Mouse (Mus musculus) embryonic facial prominence, embryonic 11.5 days (tissue): ENCODE measurements around the gene Cnot1. TPM values are rescaled to one million over a fixed set of nuclear protein-coding genes. Genes with fewer than 3 reads are reported as not detected.

Source experiments
- ATAC-seq: fragments of 200-750 bp; cut with Nextera tagmentation; replicated peaks from 2 replicates; pipeline ENCODE4 v1.8.0; 2017; ENCODE audit warnings: low read depth; ENCODE audit not compliant: insufficient number of reproducible peaks, low FRiP score, low TSS enrichment
- DNase-seq: peaks from one replicate; pipeline ENCODE4 v3.0.0-alpha.2; 2015; ENCODE audit warnings: low spot score
- H3K27ac ChIP-seq: fragments of 300-500 bp; sonication (generic); replicated peaks from 2 replicates; pipeline ENCODE4 v1.5.1; 2014; ENCODE audit warnings: mild to moderate bottlenecking, low read depth, low read length, control low read depth
- H3K27me3 ChIP-seq: fragments of 300-500 bp; sonication (generic); 2 replicates; pipeline ENCODE4 v1.6.1; 2014; ENCODE audit warnings: mild to moderate bottlenecking, low read length, moderate library complexity, mixed read lengths; ENCODE audit not compliant: control insufficient read depth, insufficient read depth
- H3K36me3 ChIP-seq: fragments of 300-500 bp; sonication (generic); replicated peaks from 2 replicates; pipeline ENCODE4 v1.6.1; 2014; ENCODE audit warnings: low read depth, mild to moderate bottlenecking, low read length, moderate library complexity, mixed read lengths; ENCODE audit not compliant: control insufficient read depth, insufficient read depth
- H3K4me1 ChIP-seq: fragments of 300-500 bp; sonication (generic); 2 replicates; pipeline ENCODE4 v1.6.1; 2014; ENCODE audit warnings: low read length, mixed read lengths; ENCODE audit not compliant: control insufficient read depth, insufficient read depth
- H3K4me2 ChIP-seq: fragments of 300-500 bp; sonication (generic); 2 replicates; pipeline ENCODE4 v1.6.1; 2014; ENCODE audit warnings: low read depth, mild to moderate bottlenecking, control low read depth, low read length, moderate library complexity
- H3K4me3 ChIP-seq: fragments of 300-500 bp; sonication (generic); 2 replicates; pipeline ENCODE4 v1.5.1; 2014; ENCODE audit warnings: low read depth, low read length, control low read depth
- H3K9ac ChIP-seq: fragments of 300-500 bp; sonication (generic); replicated peaks from 2 replicates; pipeline ENCODE4 v1.6.1; 2014; ENCODE audit warnings: mild to moderate bottlenecking, control low read depth, low read length
- H3K9me3 ChIP-seq: fragments of 300-500 bp; sonication (generic); replicated peaks from 2 replicates; pipeline ENCODE4 v1.6.1; 2016; ENCODE audit warnings: mild to moderate bottlenecking, low read length, inconsistent platforms, mixed read lengths; ENCODE audit not compliant: control insufficient read depth
- WGBS: fragments of 180-500 bp; shearing (Covaris S2); extraction: QIAGEN DNeasy Blood & Tissue Kit; methylation state at CpG from one replicate; pipeline ENCODE4 v1.1.7; 2014; 5-methylcytosine and 5-hydroxymethylcytosine counted together
- polyA plus RNA-seq: library from polyadenylated mRNA; unstranded; fragments of >200 nt; fragmentation: Nextera tagmentation; extraction: Ambion mirVana; gene quantifications from 2 replicates; pipeline ENCODE4 v1.2.1, GENCODE M21; 2014

The Cnot1 gene
- polyA plus RNA-seq, 1 experiment from 2014 or later, result 119 TPM

- no peaks in the 10 kb centered on the region for H3K9me3 ChIP-seq
- H3K4me1 ChIP-seq, result no peaks in the 10 kb centered on the region
- WGBS, result 80% methylated on average over 5 of the region's 5 CpGs
- no peak overlapping the region for H3K4me2 ChIP-seq
- no peak overlapping the region for H3K4me3 ChIP-seq
- H3K9ac ChIP-seq, result no peak overlapping the region
- H3K27ac ChIP-seq, result no peak overlapping the region
- no peak for ATAC-seq
- no peak for DNase-seq
- no peaks in the 10 kb centered on the region for H3K36me3 ChIP-seq
- H3K27me3 ChIP-seq, result no peaks in the 10 kb centered on the region
These were observed 1.9 kb upstream of the Cnot1 start for GRCm38 (mm10) chr8:95809116-95809515.

- no peak overlapping the region for H3K27ac ChIP-seq
- ATAC-seq, result no peak
- no peak overlapping the region for H3K9ac ChIP-seq
- no peaks in the 10 kb centered on the region for H3K4me1 ChIP-seq
- H3K4me2 ChIP-seq, result no peak overlapping the region
- no peaks in the 10 kb centered on the region for H3K9me3 ChIP-seq
- no peak for DNase-seq
- no peak overlapping the region for H3K4me3 ChIP-seq
- WGBS, result 82% methylated on average over 4 of the region's 4 CpGs
- H3K27me3 ChIP-seq, result no peaks in the 10 kb centered on the region
- H3K36me3 ChIP-seq, result no peaks in the 10 kb centered on the region
These were observed 1.4 kb upstream of the Cnot1 start for GRCm38 (mm10) chr8:95808631-95809030.

GRCm38 (mm10) chr8:95807861-95808260 is 597 bp upstream of the Cnot1 start:
- WGBS, result under 1% methylated on average over 20 of the region's 20 CpGs
- Histone ChIP-seq H3K9me3 (no peaks in the 10 kb centered on the region), H3K36me3 (no peaks in the 10 kb centered on the region), H3K4me2 (peak overlapping the region; percentile 45), H3K4me1 (no peaks in the 10 kb centered on the region), H3K9ac (peak overlapping the region; percentile 35), H3K4me3 (peak overlapping the region; percentile 99), H3K27ac (peak overlapping the region; percentile 69; the same call in 1 of the 2 replicates), H3K27me3 (no peaks in the 10 kb centered on the region)
- DNase-seq (peak; percentile 95), ATAC-seq (peak; percentile 92)

GRCm38 (mm10) chr8:95806461-95807191 is 638 bp downstream of the Cnot1 start:
- DNase-seq, result peak; percentile 47
- ATAC-seq, result 0 out of 2 replicates have a peak, but pooled peaks have one; percentile 0
- under 1% methylated on average over 51 of the region's 69 CpGs for WGBS
- Histone ChIP-seq H3K27me3 (no peaks in the 10 kb centered on the region), H3K4me1 (no peaks in the 10 kb centered on the region), H3K27ac (peak overlapping the region; percentile 90), H3K9ac (peak overlapping the region; percentile 98), H3K4me3 (peak overlapping the region; percentile 99), H3K36me3 (no peaks in the 10 kb centered on the region), H3K4me2 (peak overlapping the region; percentile 69), H3K9me3 (no peaks in the 10 kb centered on the region)

GRCm38 (mm10) chr8:95805482-95805881 is 1.8 kb downstream of the Cnot1 start:
- no peaks in the 10 kb centered on the region for H3K36me3 ChIP-seq
- 66% methylated on average over 2 of the region's 2 CpGs for WGBS
- H3K4me2 ChIP-seq, result peak overlapping the region; percentile 69
- peak overlapping the region; percentile 99; the same call in 1 of the 2 replicates for H3K4me3 ChIP-seq
- DNase-seq (no peak), ATAC-seq (no peak)
- no peaks in the 10 kb centered on the region for H3K9me3 ChIP-seq
- H3K27ac ChIP-seq, result no peak overlapping the region
- H3K4me1 ChIP-seq, result no peaks in the 10 kb centered on the region
- peak overlapping the region; percentile 98 for H3K9ac ChIP-seq
- H3K27me3 ChIP-seq, result no peaks in the 10 kb centered on the region

- Histone ChIP-seq H3K9me3 (no peaks in the 10 kb centered on the region), H3K4me1 (no peaks in the 10 kb centered on the region), H3K9ac (no peak overlapping the region), H3K4me3 (no peak overlapping the region), H3K27ac (no peak overlapping the region), H3K36me3 (no peaks in the 10 kb centered on the region), H3K27me3 (no peaks in the 10 kb centered on the region), H3K4me2 (no peak overlapping the region)
- DNase-seq (no peak), ATAC-seq (no peak)
- 86% methylated on average over 8 of the region's 8 CpGs for WGBS
These were observed 5.0 kb downstream of the Cnot1 start for GRCm38 (mm10) chr8:95802231-95802630.

- ATAC-seq (no peak), DNase-seq (no peak)
- H3K9ac ChIP-seq, result no peak overlapping the region
- H3K36me3 ChIP-seq, result no peaks in the 10 kb centered on the region
- H3K27me3 ChIP-seq, result no peaks in the 10 kb centered on the region
- H3K4me1 ChIP-seq, result no peaks in the 10 kb centered on the region
- 79% methylated on average over 1 of the region's 1 CpGs for WGBS
- no peaks in the 10 kb centered on the region for H3K9me3 ChIP-seq
- H3K4me3 ChIP-seq, result no peak overlapping the region
- no peak overlapping the region for H3K4me2 ChIP-seq
- H3K27ac ChIP-seq, result no peak overlapping the region
These were observed 5.7 kb downstream of the Cnot1 start for GRCm38 (mm10) chr8:95801476-95802064.

- ATAC-seq (no peak), DNase-seq (no peak)
- no peak overlapping the region for H3K4me2 ChIP-seq
- H3K4me3 ChIP-seq, result no peak overlapping the region
- no peak overlapping the region for H3K27ac ChIP-seq
- H3K27me3 ChIP-seq, result no peaks in the 10 kb centered on the region
- no peaks in the 10 kb centered on the region for H3K36me3 ChIP-seq
- 93% methylated on average over 3 of the region's 3 CpGs for WGBS
- no peak overlapping the region for H3K9ac ChIP-seq
- no peaks in the 10 kb centered on the region for H3K9me3 ChIP-seq
- H3K4me1 ChIP-seq, result no peaks in the 10 kb centered on the region
These were observed 6.9 kb downstream of the Cnot1 start for GRCm38 (mm10) chr8:95800353-95800752.
